Mouse (Mus musculus) Patski (cell line): ENCODE measurements around the gene Ppp1r26. TPM values are rescaled to one million over a fixed set of nuclear protein-coding genes. Genes with fewer than 3 reads are reported as not detected.
"Not testable (repeated sequence)": the region's sequence is repeated elsewhere in the genome, so short reads cannot be mapped to it uniquely, and the experiment has no call there.

Experiments used
- ATAC-seq: fragments of 100-300 bp; one replicate; pipeline ENCODE4 v1.8.0; 2021
- CTCF ChIA-PET: fragments of 350-600 bp; sonication (Branson Sonifier 250); formaldehyde crosslinking; loops from one replicate; lab custom pipeline; 2022; ENCODE audit warnings: inconsistent platforms; lab: Charles Lee
- POLR2A ChIA-PET: fragments of 350-600 bp; sonication (Branson Sonifier 250); formaldehyde crosslinking; loops from one replicate; lab custom pipeline; 2022; ENCODE audit warnings: antibody characterized with exemption, inconsistent platforms; lab: Charles Lee
- DNase-seq: peaks from one replicate; pipeline ENCODE4 v3.0.0-alpha.2; 2011; ENCODE audit warnings: low read depth, low spot score
- H3K27me3 ChIP-seq: fragments of 371-371 bp; one replicate; pipeline ENCODE4 v1.5.1; 2021
- CTCF ChIP-seq: fragments of 100-300 bp; IDR thresholded peaks from one replicate; pipeline ENCODE4 v1.5.1; 2021
- in situ Hi-C: fragments of 300-500 bp; cut with MboI; formaldehyde crosslinking; loops from 3 replicates; pipeline ENCODE4 v1.11.1; 2018; ENCODE audit warnings: low pct_unique_long_range_greater_than_20kb, mixed read lengths
- polyA plus RNA-seq: library from polyadenylated mRNA; unstranded; gene quantifications from one replicate; pipeline ENCODE4 v1.2.3, GENCODE M21; 2021

Ppp1r26 gene
- polyA plus RNA-seq, 1 experiment from 2014 or later, result 15.5 TPM

- CTCF ChIA-PET, result no interaction called here
- ATAC-seq (peak; percentile 48), DNase-seq (peak; percentile 10)
- in situ Hi-C loops, result no loop called here
- peak; percentile 100 for TF ChIP-seq CTCF
- POLR2A ChIA-PET, result interaction anchor here (0.5 kb wide), 1 partner anchor 40 kb away, joined by 5 read pairs; no protein-coding TSS in a partner anchor
- no peaks in the 10 kb centered on the region for H3K27me3 ChIP-seq
Observed at GRCm38 (mm10) chr2:28467860-28468485, 21.4 kb downstream of the Ppp1r26 start, which contains the start of gene Mrps2. Gene Mrps2 (plus strand): TSS chr2:28468066.

- DNase-seq (no peak), ATAC-seq (no peak)
- POLR2A ChIA-PET, result no interaction called here
- CTCF ChIA-PET, result no interaction called here
- no peaks in the 10 kb centered on the region for H3K27me3 ChIP-seq
- TF ChIP-seq CTCF, result no peak
- in situ Hi-C loops, result no loop called here
Observed at GRCm38 (mm10) chr2:28468486-28469225, 22.1 kb downstream of the Ppp1r26 start.

DNA sequence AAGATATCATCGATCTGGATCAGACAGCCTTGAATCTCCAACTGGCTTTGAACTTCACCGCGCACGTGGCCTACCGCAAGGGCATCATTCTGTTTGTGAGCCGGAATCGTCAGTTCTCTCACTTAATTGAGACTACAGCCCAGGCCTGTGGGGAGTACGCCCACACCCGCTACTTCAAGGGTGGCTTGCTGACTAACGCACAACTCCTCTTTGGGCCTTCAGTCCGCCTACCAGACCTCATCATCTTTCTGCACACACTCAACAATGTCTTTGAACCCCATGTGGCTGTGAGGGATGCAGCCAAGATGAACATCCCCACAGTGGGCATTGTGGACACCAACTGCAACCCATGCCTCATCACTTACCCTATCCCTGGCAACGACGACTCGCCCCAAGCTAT lies 22.9 kb downstream of the Ppp1r26 start:
- peaks cover 8% of the 10 kb centered on the region for H3K27me3 ChIP-seq
- DNase-seq (no peak), ATAC-seq (no peak)
- TF ChIP-seq CTCF, result no peak
- in situ Hi-C loops, result no loop called here
- ChIA-PET POLR2A (no interaction called here), CTCF (no interaction called here)

DNA sequence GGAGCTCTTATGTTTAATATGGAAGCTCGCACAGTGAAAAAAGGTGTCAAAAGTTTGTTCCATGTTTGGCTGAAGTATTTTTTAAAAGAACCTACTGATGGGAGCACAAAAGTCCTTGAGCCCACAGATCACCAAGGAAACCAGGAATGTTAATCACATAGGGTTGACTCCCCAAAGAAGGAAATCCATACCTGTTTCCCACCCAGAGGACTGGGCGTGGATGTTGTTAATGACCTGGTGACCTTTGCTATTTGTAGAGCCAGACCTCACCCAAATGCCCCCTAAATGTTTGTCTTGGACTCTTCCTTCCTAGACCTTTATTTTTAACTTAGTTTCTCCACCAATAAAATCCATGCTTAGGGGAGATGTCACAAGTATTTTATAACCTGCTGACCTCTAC lies 24.0 kb downstream of the Ppp1r26 start:
- CTCF ChIA-PET, result no interaction called here
- ATAC-seq (no peak), DNase-seq (no peak)
- H3K27me3 ChIP-seq, result peaks cover 8% of the 10 kb centered on the region
- POLR2A ChIA-PET, result no interaction called here
- in situ Hi-C loops, result no loop called here
- TF ChIP-seq CTCF, result no peak

- ATAC-seq, CTCF ChIA-PET, H3K27me3 ChIP-seq, DNase-seq, in situ Hi-C loops: not testable (repeated sequence)
- POLR2A ChIA-PET, result interaction anchor here (0.6 kb wide), 1 partner anchor 251 kb away, joined by 3 read pairs; no protein-coding TSS in a partner anchor
Observed at GRCm38 (mm10) chr2:28472011-28472410, 25.4 kb downstream of the Ppp1r26 start.

DNA sequence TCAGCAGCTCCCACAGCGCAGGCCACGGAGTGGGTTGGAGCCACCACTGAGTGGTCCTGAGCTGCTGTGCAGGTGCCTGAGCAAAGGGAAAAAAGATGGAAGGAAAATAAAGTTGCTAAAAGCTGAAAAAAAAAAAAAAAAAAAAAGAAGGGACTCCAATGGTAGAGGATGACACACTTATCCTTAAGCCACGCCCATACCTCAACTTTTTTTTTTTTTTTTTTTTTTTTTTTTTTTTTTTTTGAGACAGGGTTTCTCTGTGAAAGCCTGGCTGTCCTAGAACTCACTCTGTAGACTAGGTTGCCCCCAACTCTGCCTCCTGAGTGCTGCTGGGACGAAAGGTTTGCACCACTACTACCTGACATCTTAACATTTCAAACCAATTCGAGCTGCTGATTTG lies 31.4 kb downstream of the Ppp1r26 start:
- peaks cover 11% of the 10 kb centered on the region for H3K27me3 ChIP-seq
- POLR2A ChIA-PET, result interaction anchor here (0.7 kb wide), 1 partner anchor 159 kb away, joined by 4 read pairs; no protein-coding TSS in a partner anchor
- ATAC-seq, in situ Hi-C loops, CTCF ChIA-PET, DNase-seq: not testable (repeated sequence)

GRCm38 (mm10) chr2:28479208-28480204 lies 32.9 kb downstream of the Ppp1r26 start:
- peaks cover 3% of the 10 kb centered on the region for H3K27me3 ChIP-seq
- no peak for TF ChIP-seq CTCF
- ATAC-seq, result no peak
- POLR2A ChIA-PET, result interaction anchor here (0.6 kb wide), 1 partner anchor 173 kb away, joined by 7 read pairs; no protein-coding TSS in a partner anchor
- CTCF ChIA-PET, result interaction anchor here (1.4 kb wide), 1 partner anchor 33 kb away, joined by 3 read pairs; the partner anchor contains the start of gene Ralgds
- no peak for DNase-seq
- in situ Hi-C loops, result no loop called here

- ChIA-PET CTCF (interaction anchor here (0.9 kb wide), 1 partner anchor 25 kb away, joined by 3 read pairs; no protein-coding TSS in a partner anchor), POLR2A (no interaction called here)
- in situ Hi-C loops, result no loop called here
- no peak for TF ChIP-seq CTCF
- DNase-seq, result no peak
- H3K27me3 ChIP-seq, result peaks cover 3% of the 10 kb centered on the region
- ATAC-seq, result no peak
Observed at GRCm38 (mm10) chr2:28483861-28484260, 37.3 kb downstream of the Ppp1r26 start.

DNA sequence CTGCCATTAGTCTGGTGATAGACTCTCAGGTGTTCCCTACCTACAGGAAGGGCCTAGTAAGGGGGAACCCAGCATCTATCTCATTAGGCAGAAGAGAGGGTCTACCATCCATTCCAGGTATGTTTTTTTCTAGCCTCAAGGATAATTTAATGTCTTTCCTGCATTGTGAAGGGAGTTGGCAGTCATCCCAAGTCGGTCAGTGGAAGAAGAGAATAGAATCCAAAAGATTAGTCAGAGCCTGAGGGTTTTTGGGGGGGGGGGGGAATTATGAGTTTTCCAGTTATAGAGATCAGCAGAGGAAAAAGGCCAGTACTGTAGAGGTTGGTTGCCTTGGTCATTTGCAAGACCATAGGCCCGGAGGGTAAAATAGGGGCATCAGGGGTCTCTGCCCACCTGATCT lies 47.9 kb downstream of the Ppp1r26 start:
- no peaks in the 10 kb centered on the region for H3K27me3 ChIP-seq
- TF ChIP-seq CTCF, result no peak
- ChIA-PET POLR2A (no interaction called here), CTCF (no interaction called here)
- in situ Hi-C loops, result no loop called here
- peak; percentile 34 for DNase-seq
- ATAC-seq, result no peak

- in situ Hi-C loops, result no loop called here
- peak; percentile 65 for TF ChIP-seq CTCF
- ChIA-PET CTCF (interaction anchor here (1.3 kb wide), 1 partner anchor 53 kb away, joined by 3 read pairs; no protein-coding TSS in a partner anchor), POLR2A (no interaction called here)
- ATAC-seq, result no peak
- no peak for DNase-seq
- no peaks in the 10 kb centered on the region for H3K27me3 ChIP-seq
Observed at GRCm38 (mm10) chr2:28495207-28495756, 48.7 kb downstream of the Ppp1r26 start.
